Mouse (Mus musculus): ENCODE data around the gene Kcna4. TPM values are rescaled to one million over a fixed set of nuclear protein-coding genes. Genes with fewer than 3 reads are reported as not detected.

Kcna4 gene
- polyA plus RNA-seq (2012; rRNA removed), result not detected in 2 replicates

DNA sequence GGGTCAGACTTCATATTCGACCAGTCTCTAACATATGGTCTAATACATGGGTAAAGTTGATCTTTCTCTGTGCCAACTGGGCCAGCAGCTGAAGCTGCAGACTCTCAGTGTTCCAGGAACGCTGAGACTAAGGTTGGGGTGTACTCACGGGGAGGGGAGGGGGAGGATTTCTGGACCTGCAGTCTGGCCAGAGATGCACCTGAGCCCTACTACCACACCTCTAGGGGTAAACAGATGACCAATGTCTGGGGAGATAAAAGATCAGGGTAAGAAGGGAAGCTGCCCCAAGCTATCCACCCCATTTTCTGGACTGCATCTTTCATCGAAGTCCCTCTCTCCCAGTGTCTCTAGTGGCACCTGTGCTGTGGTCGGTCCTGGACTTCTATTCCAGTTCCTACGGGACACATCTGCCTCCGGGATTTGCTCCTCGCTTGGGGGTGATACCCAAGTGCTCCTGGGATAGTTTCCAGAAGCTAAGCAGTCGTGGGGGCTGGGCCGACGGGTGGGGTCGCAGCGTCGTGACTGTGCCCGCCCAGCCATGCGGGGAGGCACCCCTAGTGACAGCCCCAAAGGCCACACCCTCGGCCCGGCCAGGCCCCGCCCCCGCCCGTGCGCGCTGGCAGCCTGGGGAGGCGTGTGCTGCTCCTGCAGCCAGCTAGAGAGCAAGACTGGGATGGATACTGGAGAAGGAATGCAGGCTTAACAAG is at the start of gene Kcna4:
TSS of gene Kcna4 (plus strand) at position 650 of the 707 bp plus-strand sequence.
- DNase-seq (ENCODE audit: low read depth), result no peak

DNA sequence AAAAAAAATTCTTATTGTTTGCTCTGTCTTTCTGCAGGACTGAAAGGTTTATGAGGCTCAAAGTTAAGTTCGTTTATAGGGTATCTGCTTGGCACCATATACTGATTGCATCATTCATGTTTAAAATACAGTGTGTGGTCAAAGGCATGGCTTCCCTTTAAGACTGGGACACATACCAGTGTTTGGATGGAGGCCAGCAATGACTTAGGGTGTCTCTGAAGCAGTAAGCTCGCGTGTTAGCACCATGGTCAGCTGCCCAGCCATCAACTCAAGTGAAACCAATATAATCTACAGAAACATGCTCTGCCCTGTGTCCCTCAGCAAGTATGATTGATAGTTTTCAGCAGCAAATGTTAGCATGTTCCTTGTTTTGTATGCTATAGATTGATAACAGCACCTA is 32.3 kb upstream of the Kcna4 start:
- DNase-seq (ENCODE audit: low read depth), result no peak

DNA sequence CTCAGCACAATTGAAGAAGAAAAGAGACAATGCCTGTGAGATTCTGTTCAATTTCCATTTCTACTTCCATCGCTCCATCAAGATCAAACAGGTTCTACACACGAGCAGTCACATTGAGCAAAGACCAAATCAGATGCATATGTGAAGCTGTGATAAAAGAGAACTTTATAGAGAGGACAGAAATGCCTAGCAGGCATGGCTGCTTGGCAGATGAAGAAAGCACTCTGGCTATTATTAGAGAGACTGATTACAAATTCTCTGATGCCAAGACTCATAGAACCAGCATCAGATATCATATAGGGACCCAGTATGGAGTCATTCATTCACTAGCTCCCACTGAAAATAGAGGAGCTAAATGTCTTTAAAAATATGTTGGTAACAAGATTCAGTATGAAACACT is 24.2 kb upstream of the Kcna4 start:
- DNase-seq (ENCODE audit: low read depth), result no peak

DNA sequence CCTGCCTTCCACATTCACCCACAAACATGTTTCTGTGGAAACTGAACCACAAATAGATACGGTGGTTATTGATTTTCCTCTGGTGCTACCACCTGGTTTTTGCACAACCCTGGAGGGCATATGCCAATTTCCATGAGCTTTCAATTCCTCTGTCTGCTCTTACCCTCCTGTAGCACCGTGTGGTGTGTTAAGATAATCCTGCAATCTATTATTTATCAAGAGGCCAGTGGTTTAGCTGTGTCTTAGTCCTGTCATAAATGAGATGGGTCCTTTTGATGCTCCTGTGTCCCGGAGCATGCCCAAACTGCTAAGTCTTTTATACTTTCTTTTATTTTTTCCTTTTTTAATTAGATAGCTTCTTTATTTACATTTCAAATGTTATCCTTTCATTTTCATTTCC is 20.4 kb upstream of the Kcna4 start:
- no peak for DNase-seq (ENCODE audit: low read depth)

DNA sequence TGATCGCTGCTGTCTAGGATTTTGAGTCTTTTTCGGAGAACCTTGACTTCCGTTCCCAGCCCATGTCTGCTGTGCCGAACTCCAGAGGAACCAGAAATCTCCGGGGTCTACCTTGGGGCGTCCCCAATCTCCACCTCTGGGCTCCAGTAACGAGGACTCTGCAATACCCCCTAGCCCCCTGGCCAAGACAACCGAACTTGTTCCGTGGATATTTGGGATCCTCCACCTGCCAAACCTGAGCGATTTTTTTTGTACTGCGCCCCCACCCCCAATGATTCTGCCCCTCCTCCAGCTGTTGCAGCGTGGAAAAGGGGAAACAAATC is 219 bp downstream of the Kcna4 start:
- DNase-seq (ENCODE audit: low read depth), result no peak

DNA sequence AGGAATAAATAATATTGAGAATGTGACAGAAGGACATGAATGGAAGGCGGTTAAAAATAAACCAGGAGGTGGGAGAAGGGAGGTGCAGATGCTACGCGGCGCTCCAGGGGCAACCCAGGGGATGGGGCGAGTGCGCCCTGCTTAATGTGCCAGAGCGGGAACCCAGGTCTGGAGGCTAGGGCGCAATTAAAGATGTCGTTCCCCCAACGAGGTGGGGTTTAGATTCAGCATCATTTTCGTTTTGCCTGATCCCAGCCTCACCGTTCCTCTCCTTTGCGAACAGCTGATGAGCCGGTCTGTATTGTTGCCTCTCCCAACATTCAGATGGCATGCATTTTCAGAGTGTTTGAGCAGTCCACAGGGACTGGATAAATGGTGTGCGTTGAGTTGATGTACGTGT is 703 bp downstream of the Kcna4 start:
- DNase-seq (ENCODE audit: low read depth), result no peak

DNA sequence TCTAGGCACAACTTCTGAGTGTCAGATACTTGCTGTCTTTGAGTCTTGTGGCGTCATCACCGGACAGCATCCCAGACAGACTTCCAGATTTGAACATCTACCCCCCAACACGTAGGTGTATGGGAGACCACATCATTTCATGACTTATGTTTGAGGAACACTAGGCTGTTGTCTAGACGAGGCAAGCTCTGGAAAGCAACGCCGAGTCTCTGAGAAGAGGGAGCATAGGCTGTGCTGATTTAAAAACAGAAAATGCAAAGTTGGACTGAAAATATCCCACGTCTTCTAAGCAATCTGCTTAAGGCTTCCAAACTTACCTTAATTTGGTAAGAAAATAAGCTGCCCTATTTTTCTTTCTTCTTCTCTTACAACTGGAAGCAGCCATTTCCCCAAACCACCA is 4.1 kb downstream of the Kcna4 start:
- no peak for DNase-seq (ENCODE audit: low read depth)

DNA sequence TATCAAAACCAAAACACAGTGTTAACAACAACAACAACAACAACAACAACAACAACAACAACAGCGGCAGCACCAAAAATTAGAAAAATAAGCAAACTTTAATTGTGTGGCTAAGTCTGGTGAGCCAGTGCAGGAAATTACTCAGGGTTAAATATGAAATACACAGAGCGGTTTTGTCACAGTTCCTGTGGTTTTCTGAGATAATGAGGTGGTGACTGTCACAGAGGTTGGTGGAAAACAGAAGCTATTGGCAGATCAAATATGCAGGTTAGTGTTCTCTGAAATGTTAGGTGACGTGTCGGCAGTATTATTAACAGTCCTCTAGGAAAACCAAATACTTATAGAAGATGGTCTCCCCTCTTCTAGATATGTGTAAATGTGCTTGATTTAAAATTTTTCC is 11.4 kb downstream of the Kcna4 start:
- no peak for DNase-seq (ENCODE audit: low read depth)

DNA sequence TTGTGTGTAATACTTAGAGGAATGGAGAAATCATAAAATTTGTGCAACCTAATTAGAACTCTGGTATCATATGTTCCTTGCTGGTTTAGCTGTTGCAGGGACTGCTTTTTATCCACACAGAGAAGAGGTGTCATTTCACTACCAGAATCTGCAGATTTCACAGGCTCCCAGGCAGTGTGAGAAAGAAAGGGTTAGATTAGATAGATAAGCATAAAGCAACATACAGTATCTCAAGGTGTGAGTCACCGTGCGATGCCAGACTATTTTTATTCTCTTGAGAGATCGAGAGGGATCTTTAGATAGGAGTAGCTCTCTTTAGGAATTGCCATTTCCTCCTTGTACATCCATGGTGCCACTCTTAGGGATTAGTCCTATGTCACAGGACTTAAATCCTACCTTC is 14.3 kb downstream of the Kcna4 start:
- no peak for DNase-seq (ENCODE audit: low read depth)

DNA sequence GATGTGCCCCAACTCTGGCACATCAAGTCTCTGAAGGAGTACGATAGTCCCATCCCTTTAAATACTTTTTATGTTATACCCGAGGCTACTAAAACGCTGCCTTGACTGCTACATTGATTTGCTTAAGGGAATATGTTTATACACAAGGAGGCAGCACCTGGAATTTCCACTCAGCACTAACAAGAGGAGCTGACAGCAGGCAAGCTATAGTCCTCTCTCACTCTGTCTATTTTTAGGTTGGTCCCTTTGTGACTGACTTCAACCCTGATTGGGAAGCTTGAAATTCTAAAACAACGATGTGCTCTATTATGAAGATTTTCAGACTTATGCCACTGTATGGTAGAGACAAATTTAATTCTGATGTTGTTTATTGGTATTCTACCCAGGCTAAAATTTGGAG is 15.6 kb downstream of the Kcna4 start:
- no peak for DNase-seq (ENCODE audit: low read depth)

DNA sequence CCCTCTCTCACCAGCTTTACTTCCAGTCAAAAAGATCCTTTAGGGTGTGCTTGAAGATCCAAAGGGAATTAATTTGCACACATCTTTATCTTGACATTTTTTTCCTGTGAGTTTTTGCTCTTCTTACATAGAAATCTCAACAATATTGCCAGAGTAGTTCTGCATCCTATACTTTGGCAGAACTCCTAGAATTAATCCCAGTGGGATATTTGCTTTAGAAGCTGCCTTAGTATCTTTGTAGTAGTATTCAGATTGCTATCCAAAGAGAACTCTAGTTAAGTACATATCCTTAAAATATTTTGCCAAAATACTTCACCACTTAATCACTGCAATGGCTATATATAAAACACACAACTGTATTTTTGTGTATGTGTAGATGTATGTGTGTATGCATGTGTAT is 28.2 kb downstream of the Kcna4 start:
- no peak for DNase-seq (ENCODE audit: low read depth)

DNA sequence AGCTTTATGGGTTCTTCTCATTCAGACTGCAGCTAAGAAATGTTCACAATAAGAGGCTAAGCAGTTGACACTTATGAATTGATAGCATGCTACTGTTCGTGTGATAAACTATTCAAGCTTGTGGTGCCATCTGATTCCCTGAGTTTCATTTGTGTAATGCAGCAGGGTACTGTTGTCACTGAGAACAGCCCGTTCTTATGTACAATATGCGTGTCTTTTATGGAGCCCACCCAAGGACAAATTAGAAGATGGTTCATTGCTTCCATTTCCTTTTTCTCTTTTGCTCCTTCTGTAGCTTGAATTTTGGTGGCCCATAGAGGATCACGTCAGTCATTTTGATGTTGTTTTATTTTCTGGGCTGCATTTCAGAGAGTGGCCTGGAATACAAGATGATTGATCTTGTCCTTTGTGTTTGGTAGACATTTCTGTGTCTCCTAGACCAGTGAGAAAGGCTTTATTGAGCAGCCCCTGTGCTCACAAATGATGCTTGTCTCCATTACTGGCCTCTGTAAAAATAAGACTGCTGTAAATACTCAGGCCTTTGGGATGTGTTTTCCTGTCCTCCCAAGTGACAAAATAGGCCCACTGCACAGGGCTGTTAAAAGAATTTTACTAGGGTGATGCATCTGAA is 31.3 kb downstream of the Kcna4 start:
- DNase-seq (ENCODE audit: low read depth), result no peak

DNA sequence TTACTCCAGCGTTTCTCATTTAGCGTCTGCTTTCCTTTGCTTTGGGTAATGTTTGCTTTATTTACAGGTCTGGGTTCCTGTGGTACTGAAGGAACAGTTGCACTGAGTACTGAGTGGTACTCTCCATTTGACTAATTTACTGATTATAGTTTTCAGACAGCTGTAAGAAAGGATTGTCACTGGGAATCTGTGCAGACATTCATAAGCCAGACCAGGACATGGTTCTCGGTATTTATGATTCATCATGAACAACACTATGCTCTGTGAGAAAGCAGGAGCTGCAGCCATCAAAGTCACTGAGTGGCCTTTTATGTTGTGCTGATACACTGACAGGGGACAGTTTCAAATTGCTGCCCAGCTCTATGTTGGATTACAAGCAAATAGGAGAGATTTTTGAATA is 33.7 kb downstream of the Kcna4 start:
- no peak for DNase-seq (ENCODE audit: low read depth)

DNA sequence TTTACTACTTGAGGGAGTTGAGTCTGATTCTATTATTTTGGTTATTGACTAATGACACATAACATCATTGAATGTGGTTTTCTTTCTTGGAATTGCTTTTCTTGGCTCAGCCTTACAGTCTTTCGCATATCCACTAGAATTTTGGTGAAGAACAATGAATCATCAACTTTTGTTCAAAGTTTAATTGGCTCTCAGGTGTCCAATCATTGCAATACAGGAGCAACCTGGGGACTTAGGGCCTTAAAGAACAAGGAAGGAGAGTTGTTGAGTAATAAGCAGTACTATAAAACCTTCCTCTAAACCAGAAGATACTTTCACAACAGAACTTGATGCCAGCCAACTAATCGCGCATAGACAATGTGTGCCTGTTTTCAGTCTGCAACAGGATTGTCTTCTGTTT is 36.8 kb downstream of the Kcna4 start:
- no peak for DNase-seq (ENCODE audit: low read depth)

DNA sequence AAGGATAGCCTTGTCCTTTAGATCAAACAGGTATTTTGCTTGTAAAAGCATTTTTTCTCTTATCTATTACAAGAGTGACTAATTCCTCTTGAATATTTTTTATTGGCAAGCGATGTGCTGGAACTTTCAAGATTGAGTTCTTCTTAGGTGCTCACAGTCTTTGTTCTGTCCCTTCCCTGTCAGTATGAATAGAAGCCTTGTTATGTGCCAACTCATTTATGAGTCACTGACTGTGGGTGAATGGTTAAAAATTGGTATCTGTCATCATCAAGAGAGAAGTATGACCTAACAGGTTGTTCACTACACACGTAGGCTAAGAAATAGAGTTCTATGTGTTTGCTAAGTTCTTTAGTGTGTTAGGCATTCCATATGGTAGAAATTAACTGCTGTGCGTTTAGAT is 50.9 kb downstream of the Kcna4 start:
- no peak for DNase-seq (ENCODE audit: low read depth)

DNA sequence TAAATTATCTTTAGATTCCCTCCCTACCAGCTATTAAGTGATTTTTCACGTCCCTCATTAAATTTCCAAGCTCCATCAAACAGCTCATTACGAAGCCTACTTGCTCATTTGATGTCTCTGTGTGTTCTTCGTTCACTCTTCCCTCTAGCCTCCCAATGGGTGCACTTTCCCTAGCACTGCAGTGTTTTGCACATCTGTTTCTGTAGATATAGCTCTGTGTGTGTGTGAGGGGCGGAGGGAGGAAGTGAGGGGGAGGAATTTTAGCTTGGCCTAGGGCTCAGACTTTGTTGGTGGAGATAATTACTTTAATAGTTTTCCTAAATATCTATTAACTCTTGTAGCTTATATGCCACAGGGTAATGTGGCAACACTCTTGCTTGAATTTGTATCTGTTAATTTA is 54.4 kb downstream of the Kcna4 start:
- DNase-seq (ENCODE audit: low read depth), result no peak

DNA sequence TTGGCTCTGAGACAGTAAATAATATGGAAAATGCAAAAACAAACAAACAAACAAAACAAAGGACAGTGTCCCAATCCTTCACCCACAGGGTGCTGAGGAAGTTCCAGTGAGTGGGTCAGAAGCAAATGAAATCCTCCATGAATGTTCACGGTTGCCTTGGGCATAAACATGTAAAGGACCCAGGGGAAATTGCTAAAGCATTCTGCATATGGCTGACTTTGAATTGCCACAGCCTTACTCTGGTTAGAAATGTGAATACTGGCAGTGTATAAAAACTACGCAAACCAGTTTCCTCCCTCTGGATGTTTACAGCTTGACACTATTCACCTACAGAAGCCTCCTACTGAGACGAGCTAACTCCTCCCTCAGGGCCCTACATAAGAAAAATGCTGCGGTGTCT is 54.9 kb downstream of the Kcna4 start:
- DNase-seq (ENCODE audit: low read depth), result no peak

Other genes with a start within 250 kb of the Kcna4 start
- gene Fshb, start 231.0 kb upstream of the Kcna4 start, polyA plus RNA-seq (2012; rRNA removed), result not detected in 2 replicates

Measured in gonadal fat pad, adult 2 months (tissue).